In the genomic region with DNA sequence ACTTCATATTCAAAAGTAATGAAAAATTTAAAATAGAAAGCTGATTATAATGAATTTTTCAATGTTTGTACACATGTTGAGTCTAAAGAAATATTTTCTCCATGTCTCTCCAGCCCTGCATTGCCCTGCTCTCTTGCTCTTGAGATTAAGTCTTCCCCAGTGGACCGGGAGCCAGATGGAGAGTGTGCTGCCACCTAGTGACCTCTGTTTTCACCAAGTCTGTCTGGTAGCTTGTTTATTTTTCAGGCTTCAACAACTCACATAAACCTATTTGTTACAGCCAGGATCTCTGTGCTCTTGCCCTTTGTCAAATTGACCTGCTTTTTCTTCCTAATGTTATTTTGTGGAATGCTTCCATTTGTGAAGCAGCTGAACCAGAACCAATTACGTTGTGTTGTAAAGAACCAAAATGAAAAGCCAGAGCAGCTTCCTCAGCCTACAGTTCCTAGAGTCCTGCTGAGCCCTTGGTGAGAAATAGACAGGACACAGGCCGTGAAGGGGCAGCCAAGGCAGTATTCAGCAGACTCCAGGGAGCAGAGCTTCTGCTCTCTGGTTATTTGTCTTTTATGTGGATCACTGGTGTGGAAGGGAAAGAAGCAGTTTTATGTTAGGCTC, we compare ENCODE assay signal across 9 mouse cellular contexts.
DNase-seq lines count a peak whose midpoint lies in the region; ATAC-seq and TF ChIP-seq lines count a peak whose summit lies in the region.
"Had no signal": no experiment of that assay in that cellular context is flagged by ENCODE, and none has a peak within 500 bp of the region (broad histone marks: within the 10 kb centered on the region; RNA-seq: fewer than 3 reads in every experiment).

No protein-coding gene starts in this region.

- no peak overlapping the region for H3K4me2 ChIP-seq in hindbrain, embryonic 11.5 days (replicated peaks; ENCODE audit: low read depth, low read length)
- H3K4me2 ChIP-seq: embryonic facial prominence, embryonic 12.5 days had no signal

- H3K9ac ChIP-seq in liver, adult 2 months (ENCODE audit: low read depth, low read length), result no peak overlapping the region
- no peak overlapping the region for H3K9ac ChIP-seq in hindbrain, embryonic 11.5 days (ENCODE audit: low read depth, low read length)
- H3K9ac ChIP-seq: embryonic facial prominence, embryonic 12.5 days had no signal

- no peaks in the 10 kb centered on the region for H3K79me2 ChIP-seq in liver, adult 2 months (ENCODE audit: control insufficient read depth, insufficient read depth, low read length)

- POLR2A ChIA-PET in Patski (lab: Charles Lee), result no interaction called here

- H3K27ac ChIP-seq in liver, adult 2 months (replicated peaks; ENCODE audit: insufficient read depth, low read depth, low read length), result no peak overlapping the region
- H3K27ac ChIP-seq in hindbrain, embryonic 11.5 days (ENCODE audit: low read depth, low read length), result no peak overlapping the region
- H3K27ac ChIP-seq: embryonic facial prominence, embryonic 12.5 days had no signal

- peak; percentile 61 for DNase-seq in liver, adult 2 months (ENCODE audit: extremely low read depth, low read depth, low spot score)
- DNase-seq in liver, result no peak
- DNase-seq in Patski (ENCODE audit: low read depth, low spot score), result no peak
- peak; percentile 32 for DNase-seq in cerebellum, adult 9-11 months
- peak; percentile 62 for DNase-seq in hindbrain, embryonic 11.5 days (ENCODE audit: low spot score)
- peak; percentile 78 for DNase-seq in retina, postnatal 1 day
- DNase-seq in urinary bladder, postnatal 14 days (ENCODE audit: low spot score), result no peak
- no peak for DNase-seq in heart, postnatal 36 days

- H3K27me3 ChIP-seq in liver, adult 2 months (ENCODE audit: control insufficient read depth, insufficient read depth, low read length), result no peaks in the 10 kb centered on the region
- H3K27me3 ChIP-seq in Patski, result peaks cover 13% of the 10 kb centered on the region
- no peaks in the 10 kb centered on the region for H3K27me3 ChIP-seq in hindbrain, embryonic 11.5 days (ENCODE audit: control insufficient read depth, insufficient read depth, low read length)
- H3K27me3 ChIP-seq: embryonic facial prominence, embryonic 12.5 days had no signal

- in situ Hi-C loops in Patski (cut with MboI; ENCODE audit: low pct_unique_long_range_greater_than_20kb), result no loop called here

- TF ChIP-seq POLR2A in liver, adult 2 months (IDR thresholded peaks at IDR 0.05; ENCODE audit: extremely low read depth, insufficient read depth, low read length), result no peak

- no peaks in the 10 kb centered on the region for H3K4me1 ChIP-seq in liver, adult 2 months (ENCODE audit: control insufficient read depth, insufficient read depth, low read length)
- H3K4me1 ChIP-seq in hindbrain, embryonic 11.5 days (replicated peaks; ENCODE audit: control insufficient read depth, insufficient read depth, low read length), result no peaks in the 10 kb centered on the region
- H3K4me1 ChIP-seq: embryonic facial prominence, embryonic 12.5 days had no signal

- CTCF ChIA-PET in Patski (lab: Charles Lee), result interaction anchor here (1.0 to 2.0 kb wide), 5 partner anchors 9 to 1738 kb away, joined by 3 to 6 read pairs (median 5); no protein-coding TSS in a partner anchor

- intact Hi-C loops in heart, postnatal 36 days (cut with DNase I), result no loop called here

- WGBS in liver, adult 2 months, result 15% methylated on average over 3 of the region's 3 CpGs
- 2% methylated on average over 3 of the region's 3 CpGs for WGBS in hindbrain, embryonic 11.5 days

- ATAC-seq in Patski, result peak; percentile 97
- peak; percentile 84 for ATAC-seq in hindbrain, embryonic 11.5 days (ENCODE audit: low FRiP score)

- H3K4me3 ChIP-seq in liver, adult 2 months (ENCODE audit: insufficient read depth, low read depth, low read length), result no peak overlapping the region
- no peak overlapping the region for H3K4me3 ChIP-seq in hindbrain, embryonic 11.5 days (ENCODE audit: low read depth, low read length)
- H3K4me3 ChIP-seq: embryonic facial prominence, embryonic 12.5 days had no signal

- no peaks in the 10 kb centered on the region for H3K9me3 ChIP-seq in hindbrain, embryonic 11.5 days (ENCODE audit: control insufficient read depth, low read length)
- H3K9me3 ChIP-seq: embryonic facial prominence, embryonic 12.5 days had no signal

- no peaks in the 10 kb centered on the region for H3K36me3 ChIP-seq in liver, adult 2 months (ENCODE audit: control insufficient read depth, insufficient read depth, low read length)
- H3K36me3 ChIP-seq in hindbrain, embryonic 11.5 days (ENCODE audit: control insufficient read depth, insufficient read depth, low read length), result no peaks in the 10 kb centered on the region
- H3K36me3 ChIP-seq: embryonic facial prominence, embryonic 12.5 days had no signal

- TF ChIP-seq CTCF in liver, adult 2 months (IDR thresholded peaks at IDR 0.05; ENCODE audit: low read depth, low read length), result peak; percentile 55; the same call in 1 of the 2 replicates
- TF ChIP-seq CTCF in Patski (IDR thresholded peaks at IDR 0.05), result peak; percentile 78

Comparison
In these comparisons a context has a peak if more than half of its experiments do, and no peak if none do; other contexts are left out.
1. DNase-seq: peak in liver, adult 2 months (single experiment), cerebellum, adult 9-11 months (single experiment), hindbrain, embryonic 11.5 days (single experiment) and retina, postnatal 1 day (single experiment); none in liver (single experiment), Patski (single experiment), urinary bladder, postnatal 14 days (single experiment) and heart, postnatal 36 days (0 of 2).